Mouse (Mus musculus) urinary bladder, postnatal 25 days (tissue): ENCODE measurements around the gene Avp.

Experiments used
- DNase-seq: peaks from one replicate; pipeline ENCODE4 v3.0.0; 2022; ENCODE audit warnings: low spot score

Avp gene

DNA sequence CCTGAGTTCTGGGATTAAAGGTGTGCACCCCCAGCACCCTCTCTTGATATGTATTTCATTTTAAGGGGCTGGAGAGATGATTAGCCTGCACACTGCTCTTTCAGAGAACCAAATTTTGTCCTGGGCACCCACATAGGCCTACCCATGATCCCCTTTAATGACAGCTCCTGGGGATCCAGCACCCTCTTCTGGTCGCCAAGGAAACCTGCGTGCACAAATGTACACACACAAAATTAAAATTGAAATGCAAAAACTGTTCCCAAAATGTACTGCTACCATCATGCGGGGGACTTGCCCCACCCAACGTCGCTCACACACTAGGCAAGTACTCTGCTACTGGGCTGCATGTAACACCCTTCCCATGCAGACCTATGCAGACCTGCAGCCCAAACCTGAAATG is 7.4 kb downstream of the Avp start:
- DNase-seq: no peak

DNA sequence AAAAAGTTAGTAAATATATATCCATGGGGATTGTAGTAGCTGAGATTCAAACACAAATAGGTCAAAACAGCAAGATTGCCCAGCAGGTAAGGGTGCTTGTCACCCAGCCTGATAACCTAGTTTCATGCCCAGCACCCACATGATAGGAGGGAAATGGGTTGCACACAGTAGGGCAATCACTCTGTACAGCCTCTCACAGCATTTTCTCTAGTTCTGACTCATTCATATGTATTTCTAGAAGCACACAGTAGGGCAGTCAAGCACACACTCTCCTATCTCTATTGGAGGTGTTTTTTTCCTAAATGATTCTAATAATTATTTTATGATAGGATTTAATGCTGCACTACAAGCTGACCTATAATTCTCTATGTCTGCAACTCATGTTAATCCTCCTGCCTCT is 12.4 kb downstream of the Avp start:
- DNase-seq: no peak

DNA sequence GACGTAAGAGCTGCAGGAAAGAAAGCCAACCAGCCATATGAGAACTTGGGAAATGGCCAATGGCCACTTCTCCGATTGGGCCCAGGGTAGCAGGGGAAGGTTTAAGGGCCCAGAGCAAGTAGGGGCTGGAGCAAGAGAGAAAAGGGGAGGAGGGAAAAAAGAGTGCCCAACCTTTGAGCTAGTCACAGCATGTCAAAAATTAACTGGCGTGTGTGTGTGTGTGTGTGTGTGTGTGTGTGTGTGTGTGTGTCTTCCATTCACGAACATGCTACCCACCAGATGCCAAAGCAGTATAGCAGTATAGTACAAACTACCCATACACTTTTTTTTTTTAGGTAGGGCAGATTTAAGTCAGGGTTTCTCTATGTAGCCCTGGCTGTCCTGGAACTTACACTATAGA is 13.4 kb downstream of the Avp start:
- no peak for DNase-seq

DNA sequence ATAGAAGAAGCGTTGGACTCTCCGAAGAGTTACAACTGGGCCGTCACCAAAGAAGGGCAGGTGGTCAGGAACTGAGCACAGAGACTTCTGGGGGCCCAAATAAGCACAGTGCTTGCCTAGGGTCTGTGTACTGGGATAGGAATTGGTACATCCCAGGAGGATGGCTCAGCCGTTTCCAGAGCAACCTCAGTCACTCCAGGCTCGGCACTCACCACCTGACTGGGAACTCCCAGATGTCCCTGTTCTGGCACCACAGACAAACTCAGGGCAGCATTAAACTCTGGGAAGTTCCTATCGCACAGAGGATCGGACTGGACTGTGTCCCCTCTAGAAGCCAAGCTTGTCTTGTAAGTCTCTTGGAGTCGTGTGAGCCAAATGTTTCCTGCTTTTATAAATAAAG is 17.4 kb downstream of the Avp start:
- DNase-seq: no peak

DNA sequence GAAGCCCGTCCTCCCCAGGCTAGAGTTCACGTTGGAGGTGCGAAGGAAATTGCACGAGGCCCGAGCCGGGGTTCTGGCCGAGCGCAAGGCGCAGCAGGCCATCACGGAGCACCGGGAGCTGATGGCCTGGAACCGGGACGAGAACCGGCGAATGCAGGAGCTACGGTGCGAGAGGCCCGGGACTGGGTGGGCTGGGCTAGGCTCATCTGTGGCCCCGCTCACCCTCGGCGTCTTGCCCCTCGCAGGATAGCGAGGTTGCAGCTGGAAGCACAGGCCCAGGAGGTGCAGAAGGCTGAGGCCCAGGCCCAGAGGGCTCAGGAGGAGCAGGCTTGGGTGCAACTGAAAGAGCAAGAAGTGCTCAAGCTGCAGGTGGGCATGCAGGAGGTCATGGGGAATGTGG is 18.3 kb downstream of the Avp start:
- no peak for DNase-seq

DNA sequence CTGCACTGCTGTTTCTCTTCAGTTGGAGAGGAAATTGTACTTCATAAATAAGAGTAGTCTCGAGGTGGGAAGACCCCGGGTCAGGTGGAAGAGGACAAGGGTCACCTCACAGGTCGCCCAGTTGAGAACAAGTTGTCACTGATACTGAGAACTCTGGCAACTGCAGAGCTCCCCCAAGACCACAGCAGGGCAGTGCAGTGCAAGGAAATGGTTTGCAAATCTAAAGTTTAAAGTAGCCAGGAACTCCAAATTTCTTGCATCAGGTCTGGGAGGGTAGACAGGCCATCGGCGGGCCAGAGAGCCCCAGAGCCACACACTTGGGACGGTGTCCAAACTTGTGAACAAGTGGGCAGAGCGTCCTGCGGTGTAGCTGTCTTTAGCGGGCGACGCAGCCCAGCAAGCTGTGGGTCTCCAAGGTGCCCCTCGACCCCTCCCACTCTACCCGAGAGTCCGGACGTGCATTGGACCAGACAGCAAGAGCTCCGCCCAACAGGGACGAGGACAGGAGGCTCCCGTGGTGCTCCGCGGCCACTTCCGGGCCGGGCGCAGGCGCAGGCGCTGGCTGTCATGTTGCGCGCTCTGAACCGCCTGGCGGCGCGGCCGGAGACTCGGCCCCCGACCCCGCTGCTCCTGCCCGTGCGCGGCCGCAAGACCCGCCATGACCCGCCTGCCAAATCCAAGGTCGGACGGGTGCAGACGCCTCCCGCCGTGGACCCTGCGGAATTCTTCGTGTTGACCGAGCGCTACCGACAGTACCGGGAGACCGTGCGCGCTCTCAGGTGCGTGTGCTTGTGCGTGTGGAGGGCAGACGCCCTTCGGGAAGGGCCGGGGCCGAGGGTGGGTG is 18.9 kb downstream of the Avp start, which contains the start of gene Mrps26:
Mrps26 (plus strand) TSS at position 531 of the 844 bp plus-strand sequence.
- DNase-seq: peak; percentile 85

DNA sequence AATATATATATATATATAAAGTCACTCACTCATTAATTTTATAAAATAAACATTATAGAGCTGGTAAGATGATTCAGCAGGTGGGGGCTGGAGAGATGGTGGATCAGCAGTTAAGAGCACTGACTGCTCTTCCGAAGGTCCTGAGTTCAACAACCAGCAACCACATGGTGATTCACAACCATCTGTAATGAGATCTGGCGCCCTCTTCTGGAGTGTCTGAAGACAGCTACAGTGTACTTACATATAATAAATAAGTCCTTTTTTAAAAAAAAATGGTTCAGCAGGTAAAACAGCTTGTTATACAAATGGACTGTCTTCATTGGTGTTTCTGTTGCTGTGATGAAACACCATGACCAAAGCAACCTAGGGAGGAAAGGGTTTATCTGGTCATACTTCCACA is 24.3 kb downstream of the Avp start:
- no peak for DNase-seq

DNA sequence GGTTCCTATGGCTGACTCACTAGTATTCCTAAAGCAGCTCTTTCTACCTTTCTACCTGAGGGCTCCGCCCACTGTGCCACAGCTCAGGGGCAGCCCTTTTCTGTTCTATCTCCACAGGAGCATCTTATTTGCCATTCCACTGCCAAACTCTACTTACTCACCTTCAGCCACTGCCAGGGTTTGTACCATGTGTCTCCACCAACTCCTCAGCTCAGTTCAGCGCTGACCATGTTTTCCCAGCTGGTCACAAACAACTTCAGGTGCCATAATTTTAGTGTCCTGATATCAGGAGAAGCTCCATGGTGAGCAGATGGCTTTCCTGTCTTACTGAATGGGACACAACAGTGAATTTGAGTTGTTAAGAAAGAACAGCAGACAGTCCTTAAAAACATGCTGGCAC is 24.9 kb downstream of the Avp start:
- no peak for DNase-seq

DNA sequence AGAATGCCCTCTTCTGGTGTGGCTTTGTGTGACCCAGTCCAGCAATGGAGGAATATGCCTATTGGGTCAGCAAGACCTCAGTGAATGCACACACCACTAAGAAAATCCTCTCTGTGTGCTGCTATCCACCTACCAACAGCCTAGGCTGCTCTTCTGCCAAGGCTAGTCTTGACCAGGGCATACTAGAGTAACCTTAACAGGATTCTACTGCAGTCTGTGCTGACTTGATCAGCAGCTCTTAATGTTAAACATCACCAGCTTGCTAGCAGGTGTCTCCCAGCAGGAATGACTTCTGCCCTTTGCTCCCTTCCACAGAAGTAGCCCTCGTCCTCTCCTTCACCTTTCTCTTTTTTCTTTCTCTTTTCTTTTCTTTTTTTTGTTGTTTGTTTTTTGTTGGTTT is 26.1 kb downstream of the Avp start:
- no peak for DNase-seq

DNA sequence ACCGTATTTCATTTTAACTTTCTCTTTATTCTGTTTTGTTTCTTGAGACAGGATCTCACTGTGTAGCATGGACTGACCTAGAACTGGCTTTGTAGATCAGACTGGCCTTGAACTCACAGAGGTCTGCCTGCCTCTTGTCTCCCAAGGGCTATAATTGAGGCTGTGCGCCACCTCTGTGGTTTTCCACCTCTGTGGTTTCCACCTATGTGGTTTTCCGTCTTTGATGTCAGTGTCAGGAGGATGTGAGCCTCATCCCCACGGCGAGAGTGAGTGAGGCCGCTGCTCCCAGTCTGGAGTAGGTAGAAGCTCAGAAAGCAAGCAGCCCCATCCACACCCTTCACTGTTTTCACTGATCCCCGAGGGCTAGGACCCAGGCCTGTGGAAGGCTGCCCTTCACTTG is 27.5 kb downstream of the Avp start:
- no peak for DNase-seq

DNA sequence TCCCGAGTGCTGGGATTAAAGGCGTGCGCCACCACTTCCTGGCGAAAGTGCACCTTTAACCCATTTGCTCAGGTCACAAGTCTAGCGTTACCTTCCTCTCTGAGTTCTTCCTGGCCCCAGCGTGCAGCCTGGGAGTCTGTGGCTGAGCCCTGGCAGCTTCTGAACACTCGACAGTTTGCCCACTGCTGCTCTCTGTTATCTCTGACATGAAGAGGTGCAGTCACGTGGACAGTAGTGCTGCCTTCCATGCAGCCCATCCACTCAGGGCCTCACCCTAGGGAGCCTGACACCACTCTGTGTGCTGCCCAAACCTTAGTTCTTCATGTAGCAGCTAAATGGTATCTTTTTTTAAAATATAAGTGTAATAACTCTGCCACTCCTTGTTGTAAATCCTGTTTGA is 35.4 kb downstream of the Avp start:
- DNase-seq: no peak

DNA sequence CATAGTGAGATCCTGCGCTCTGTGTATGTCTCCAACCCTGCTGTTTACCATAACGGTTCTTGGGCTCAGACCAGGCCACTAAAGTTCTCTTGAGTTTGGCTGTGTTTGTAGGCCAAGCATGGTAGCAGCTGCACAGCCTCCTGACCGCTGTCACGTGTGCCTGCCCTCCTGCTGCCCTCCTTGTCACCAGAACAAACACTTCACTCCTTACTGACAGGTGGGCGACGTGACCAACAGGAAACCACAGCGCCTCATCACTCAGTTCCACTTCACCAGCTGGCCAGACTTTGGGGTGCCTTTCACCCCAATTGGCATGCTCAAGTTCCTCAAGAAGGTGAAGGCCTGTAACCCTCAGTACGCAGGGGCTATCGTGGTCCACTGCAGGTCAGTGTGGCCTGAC is 42.1 kb downstream of the Avp start:
- DNase-seq: no peak

DNA sequence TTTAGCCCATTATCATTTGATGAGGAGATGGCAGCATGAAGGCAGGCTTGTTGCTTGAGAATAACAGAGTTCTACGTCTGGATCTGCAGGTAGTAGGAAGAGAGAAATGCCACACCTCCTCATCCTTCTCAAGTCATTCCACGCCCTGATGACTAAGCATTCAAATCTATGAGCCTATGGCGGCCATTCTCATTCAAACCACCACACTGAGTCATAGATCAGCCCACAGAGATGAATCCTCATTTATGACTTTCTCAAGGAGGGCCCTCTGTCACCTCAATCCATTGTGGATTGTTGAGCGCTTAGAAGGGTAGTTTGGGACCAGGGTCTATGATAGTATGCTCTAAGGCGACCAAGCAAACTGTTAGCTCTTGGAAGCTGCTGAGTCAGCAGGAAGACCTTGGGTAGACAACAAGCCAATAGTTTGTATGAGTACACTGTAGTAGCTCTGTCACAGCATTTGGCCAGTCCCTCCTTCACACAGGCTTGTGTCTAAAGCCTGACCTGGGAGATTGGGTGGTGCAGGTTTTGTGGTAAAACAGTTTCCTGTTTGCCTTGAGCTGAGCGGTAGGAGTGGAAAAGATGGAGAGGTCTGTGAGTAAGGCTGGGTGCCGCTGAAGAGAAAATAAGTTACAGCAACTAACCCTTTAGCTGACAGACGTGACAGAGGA is 43.3 kb downstream of the Avp start:
- no peak for DNase-seq

DNA sequence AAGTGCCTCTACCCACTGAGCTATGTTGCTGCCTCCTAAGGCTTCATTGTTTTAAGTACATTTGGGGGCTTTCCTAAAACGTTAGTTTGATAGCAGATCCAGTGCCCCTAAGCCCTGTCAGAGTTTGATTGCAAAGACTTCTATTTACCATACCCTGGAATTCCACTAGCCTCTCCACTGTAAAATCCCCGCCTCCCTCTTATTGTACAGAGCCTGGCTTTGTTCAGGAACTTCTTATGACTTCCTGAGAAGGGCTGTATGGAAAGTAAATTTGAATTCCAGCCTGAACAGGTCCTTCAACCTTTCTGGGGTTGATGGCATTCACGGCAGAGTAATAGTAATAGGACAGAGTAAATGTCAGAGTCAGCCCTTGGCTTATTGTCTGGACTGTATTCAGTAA is 45.5 kb downstream of the Avp start:
- no peak for DNase-seq

DNA sequence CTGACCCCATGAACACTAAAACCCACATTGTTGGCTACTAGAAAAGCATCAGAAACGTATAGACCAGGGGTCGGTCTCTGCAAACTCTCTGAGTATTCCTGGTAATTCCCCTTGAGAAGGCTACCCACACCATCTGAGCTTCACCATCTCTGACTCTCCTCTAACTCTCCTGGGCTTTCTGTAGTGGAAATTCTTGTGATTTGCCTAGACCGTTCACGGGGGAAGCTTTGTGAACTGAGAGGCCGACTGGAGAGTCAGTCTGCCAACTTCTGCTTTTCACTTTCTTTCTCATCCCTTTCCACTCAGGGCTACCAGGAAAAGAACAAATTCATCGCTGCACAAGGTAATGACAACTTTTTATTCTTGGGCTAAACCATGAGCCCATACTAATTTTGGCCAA is 47.3 kb downstream of the Avp start:
- no peak for DNase-seq

DNA sequence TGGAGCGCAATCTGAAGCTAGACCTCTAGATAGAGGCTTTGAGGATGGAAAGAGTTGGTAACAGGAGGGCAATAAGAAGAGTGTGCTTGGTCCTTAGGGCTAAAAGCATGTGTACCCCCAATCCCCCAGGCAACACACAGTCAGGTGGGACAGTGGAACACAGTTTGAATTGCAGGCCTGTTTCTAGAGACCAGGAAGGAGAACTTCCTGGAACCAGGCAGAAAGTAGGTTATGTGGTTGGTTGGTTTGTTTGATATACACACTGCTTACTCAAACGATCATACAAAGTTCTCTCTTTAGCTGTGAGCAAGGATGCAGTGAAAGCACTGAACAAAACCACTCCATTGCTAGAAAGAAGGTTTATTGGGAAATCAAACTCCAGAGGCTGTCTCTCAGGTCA is 50.2 kb downstream of the Avp start:
- DNase-seq: no peak
